Mouse (Mus musculus): ENCODE measurements around the gene Csnk1g1. TPM values are rescaled to one million over a fixed set of nuclear protein-coding genes. Genes with fewer than 3 reads are reported as not detected.

The Csnk1g1 gene
- polyA plus RNA-seq, 1 experiment from 2014 or later, result 30.2 TPM

GRCm38 (mm10) chr9:66038082-66038481 is 129.4 kb downstream of the Csnk1g1 start:
- 0 out of 2 replicates have a peak, but pooled peaks cover 11% of the 10 kb centered on the region for H3K36me3 ChIP-seq (ENCODE audit: control insufficient read depth, insufficient read depth, low read length)
- H3K9me3 ChIP-seq (ENCODE audit: control insufficient read depth, low read length), result no peaks in the 10 kb centered on the region
- WGBS, result 92% methylated on average over 4 of the region's 4 CpGs
- H3K27me3 ChIP-seq (ENCODE audit: control insufficient read depth, insufficient read depth, low read length), result no peaks in the 10 kb centered on the region
- no peak overlapping the region for H3K4me3 ChIP-seq (ENCODE audit: low read depth, low read length)
- H3K27ac ChIP-seq (ENCODE audit: low read depth, low read length), result no peak overlapping the region
- ATAC-seq (ENCODE audit: low read depth), result no peak
- H3K4me1 ChIP-seq (ENCODE audit: control insufficient read depth, insufficient read depth, low read length), result no peaks in the 10 kb centered on the region
- no peak overlapping the region for H3K9ac ChIP-seq (replicated peaks; ENCODE audit: low read depth, low read length)
- H3K4me2 ChIP-seq (ENCODE audit: low read depth, low read length), result no peak overlapping the region

GRCm38 (mm10) chr9:66038581-66038980 is 129.9 kb downstream of the Csnk1g1 start:
- no peak for ATAC-seq (ENCODE audit: low read depth)

GRCm38 (mm10) chr9:66039290-66039689 is 130.6 kb downstream of the Csnk1g1 start:
- Histone ChIP-seq H3K4me3 (ENCODE audit: low read depth, low read length) (no peak overlapping the region), H3K27me3 (ENCODE audit: control insufficient read depth, insufficient read depth, low read length) (no peaks in the 10 kb centered on the region), H3K4me2 (ENCODE audit: low read depth, low read length) (no peak overlapping the region), H3K36me3 (ENCODE audit: control insufficient read depth, insufficient read depth, low read length) (0 out of 2 replicates have a peak, but pooled peaks cover 11% of the 10 kb centered on the region), H3K27ac (ENCODE audit: low read depth, low read length) (no peak overlapping the region), H3K4me1 (ENCODE audit: control insufficient read depth, insufficient read depth, low read length) (no peaks in the 10 kb centered on the region), H3K9me3 (ENCODE audit: control insufficient read depth, low read length) (no peaks in the 10 kb centered on the region), H3K9ac (replicated peaks; ENCODE audit: low read depth, low read length) (no peak overlapping the region)
- no peak for ATAC-seq (ENCODE audit: low read depth)
- WGBS, result 84% methylated on average over 4 of the region's 4 CpGs

More at GRCm38 (mm10) chr9:66038581-66038980, 129.9 kb downstream of the Csnk1g1 start:
- Histone ChIP-seq H3K9me3 (ENCODE audit: control insufficient read depth, low read length) (no peaks in the 10 kb centered on the region), H3K4me2 (ENCODE audit: low read depth, low read length) (no peak overlapping the region), H3K27me3 (ENCODE audit: control insufficient read depth, insufficient read depth, low read length) (no peaks in the 10 kb centered on the region), H3K9ac (replicated peaks; ENCODE audit: low read depth, low read length) (no peak overlapping the region), H3K27ac (ENCODE audit: low read depth, low read length) (no peak overlapping the region), H3K36me3 (ENCODE audit: control insufficient read depth, insufficient read depth, low read length) (0 out of 2 replicates have a peak, but pooled peaks cover 11% of the 10 kb centered on the region), H3K4me1 (ENCODE audit: control insufficient read depth, insufficient read depth, low read length) (no peaks in the 10 kb centered on the region), H3K4me3 (ENCODE audit: low read depth, low read length) (no peak overlapping the region)
- WGBS, result 92% methylated on average over 4 of the region's 4 CpGs

GRCm38 (mm10) chr9:66040801-66041200 is 132.1 kb downstream of the Csnk1g1 start:
- 0 out of 2 replicates have a peak, but pooled peaks cover 11% of the 10 kb centered on the region for H3K36me3 ChIP-seq (ENCODE audit: control insufficient read depth, insufficient read depth, low read length)
- no peak overlapping the region for H3K4me2 ChIP-seq (ENCODE audit: low read depth, low read length)
- no peaks in the 10 kb centered on the region for H3K9me3 ChIP-seq (ENCODE audit: control insufficient read depth, low read length)
- WGBS, result 84% methylated on average over 3 of the region's 3 CpGs
- H3K27me3 ChIP-seq (ENCODE audit: control insufficient read depth, insufficient read depth, low read length), result no peaks in the 10 kb centered on the region
- H3K27ac ChIP-seq (ENCODE audit: low read depth, low read length), result no peak overlapping the region
- no peak overlapping the region for H3K9ac ChIP-seq (replicated peaks; ENCODE audit: low read depth, low read length)
- no peak for ATAC-seq (ENCODE audit: low read depth)
- H3K4me3 ChIP-seq (ENCODE audit: low read depth, low read length), result no peak overlapping the region
- no peaks in the 10 kb centered on the region for H3K4me1 ChIP-seq (ENCODE audit: control insufficient read depth, insufficient read depth, low read length)

GRCm38 (mm10) chr9:66042331-66042730 is 133.6 kb downstream of the Csnk1g1 start:
- H3K27me3 ChIP-seq (ENCODE audit: control insufficient read depth, insufficient read depth, low read length), result no peaks in the 10 kb centered on the region
- no peak overlapping the region for H3K4me2 ChIP-seq (ENCODE audit: low read depth, low read length)
- 91% methylated on average over 4 of the region's 4 CpGs for WGBS
- H3K9ac ChIP-seq (replicated peaks; ENCODE audit: low read depth, low read length), result no peak overlapping the region
- H3K4me1 ChIP-seq (ENCODE audit: control insufficient read depth, insufficient read depth, low read length), result no peaks in the 10 kb centered on the region
- H3K36me3 ChIP-seq (ENCODE audit: control insufficient read depth, insufficient read depth, low read length), result 0 out of 2 replicates have a peak, but pooled peaks cover 11% of the 10 kb centered on the region
- no peaks in the 10 kb centered on the region for H3K9me3 ChIP-seq (ENCODE audit: control insufficient read depth, low read length)
- no peak for ATAC-seq (ENCODE audit: low read depth)
- no peak overlapping the region for H3K4me3 ChIP-seq (ENCODE audit: low read depth, low read length)
- H3K27ac ChIP-seq (ENCODE audit: low read depth, low read length), result no peak overlapping the region

GRCm38 (mm10) chr9:66043241-66043640 is 134.5 kb downstream of the Csnk1g1 start:
- Histone ChIP-seq H3K4me1 (ENCODE audit: control insufficient read depth, insufficient read depth, low read length) (no peaks in the 10 kb centered on the region), H3K36me3 (ENCODE audit: control insufficient read depth, insufficient read depth, low read length) (0 out of 2 replicates have a peak, but pooled peaks cover 11% of the 10 kb centered on the region), H3K4me3 (ENCODE audit: low read depth, low read length) (no peak overlapping the region), H3K9ac (replicated peaks; ENCODE audit: low read depth, low read length) (no peak overlapping the region), H3K27ac (ENCODE audit: low read depth, low read length) (no peak overlapping the region), H3K27me3 (ENCODE audit: control insufficient read depth, insufficient read depth, low read length) (no peaks in the 10 kb centered on the region), H3K9me3 (ENCODE audit: control insufficient read depth, low read length) (no peaks in the 10 kb centered on the region), H3K4me2 (ENCODE audit: low read depth, low read length) (no peak overlapping the region)
- no peak for ATAC-seq (ENCODE audit: low read depth)
- WGBS, result 98% methylated on average over 3 of the region's 3 CpGs

- 70% methylated on average over 6 of the region's 6 CpGs for WGBS
These were observed 141.3 kb downstream of the Csnk1g1 start for GRCm38 (mm10) chr9:66049931-66050601.

GRCm38 (mm10) chr9:66051493-66051892 is 142.8 kb downstream of the Csnk1g1 start:
- no peak overlapping the region for H3K9ac ChIP-seq (replicated peaks; ENCODE audit: low read depth, low read length)
- WGBS, result 74% methylated on average over 4 of the region's 4 CpGs
- no peak overlapping the region for H3K4me2 ChIP-seq (ENCODE audit: low read depth, low read length)
- no peak for ATAC-seq (ENCODE audit: low read depth)
- H3K27me3 ChIP-seq (ENCODE audit: control insufficient read depth, insufficient read depth, low read length), result no peaks in the 10 kb centered on the region
- no peaks in the 10 kb centered on the region for H3K9me3 ChIP-seq (ENCODE audit: control insufficient read depth, low read length)
- H3K36me3 ChIP-seq (ENCODE audit: control insufficient read depth, insufficient read depth, low read length), result no peaks in the 10 kb centered on the region
- H3K4me3 ChIP-seq (ENCODE audit: low read depth, low read length), result no peak overlapping the region
- no peak overlapping the region for H3K27ac ChIP-seq (ENCODE audit: low read depth, low read length)
- H3K4me1 ChIP-seq (ENCODE audit: control insufficient read depth, insufficient read depth, low read length), result no peaks in the 10 kb centered on the region

More at GRCm38 (mm10) chr9:66049931-66050601, 141.3 kb downstream of the Csnk1g1 start:
- Histone ChIP-seq H3K36me3 (ENCODE audit: control insufficient read depth, insufficient read depth, low read length) (no peaks in the 10 kb centered on the region), H3K4me2 (ENCODE audit: low read depth, low read length) (no peak overlapping the region), H3K9ac (replicated peaks; ENCODE audit: low read depth, low read length) (no peak overlapping the region), H3K27me3 (ENCODE audit: control insufficient read depth, insufficient read depth, low read length) (no peaks in the 10 kb centered on the region), H3K4me1 (ENCODE audit: control insufficient read depth, insufficient read depth, low read length) (no peaks in the 10 kb centered on the region), H3K9me3 (ENCODE audit: control insufficient read depth, low read length) (no peaks in the 10 kb centered on the region), H3K27ac (ENCODE audit: low read depth, low read length) (no peak overlapping the region), H3K4me3 (ENCODE audit: low read depth, low read length) (no peak overlapping the region)
- no peak for ATAC-seq (ENCODE audit: low read depth)

- ATAC-seq (ENCODE audit: low read depth), result no peak
- Histone ChIP-seq H3K36me3 (ENCODE audit: control insufficient read depth, insufficient read depth, low read length) (no peaks in the 10 kb centered on the region), H3K27me3 (ENCODE audit: control insufficient read depth, insufficient read depth, low read length) (no peaks in the 10 kb centered on the region), H3K9ac (replicated peaks; ENCODE audit: low read depth, low read length) (no peak overlapping the region), H3K27ac (ENCODE audit: low read depth, low read length) (no peak overlapping the region), H3K9me3 (ENCODE audit: control insufficient read depth, low read length) (no peaks in the 10 kb centered on the region), H3K4me3 (ENCODE audit: low read depth, low read length) (no peak overlapping the region), H3K4me1 (ENCODE audit: control insufficient read depth, insufficient read depth, low read length) (no peaks in the 10 kb centered on the region), H3K4me2 (ENCODE audit: low read depth, low read length) (no peak overlapping the region)
- 91% methylated on average over 1 of the region's 1 CpGs for WGBS
These were observed 144.0 kb downstream of the Csnk1g1 start for GRCm38 (mm10) chr9:66052731-66053130.

Data from neural tube, embryonic 14.5 days (tissue).